In genomic region chr14:22688399-22688798, GRCm38 (mm10) we compare ENCODE assay signal across 20 mouse cellular contexts.
"Had no signal": no experiment of that assay in that cellular context is flagged by ENCODE, and none has a peak within 500 bp of the region (broad histone marks: within the 10 kb centered on the region; RNA-seq: fewer than 3 reads in every experiment).

No protein-coding gene starts in this region.

- H3K27me3 ChIP-seq: liver, embryonic 13.5 days; liver, embryonic 15.5 days; neural tube, embryonic 13.5 days; neural tube, embryonic 15.5 days had no signal

- H3K4me1 ChIP-seq: liver, embryonic 13.5 days; liver, embryonic 15.5 days; midbrain, embryonic 10.5 days; midbrain, embryonic 12.5 days; neural tube, embryonic 13.5 days; neural tube, embryonic 15.5 days had no signal

- H3K4me2 ChIP-seq: liver, embryonic 11.5 days; liver, embryonic 13.5 days; liver, embryonic 15.5 days; midbrain, embryonic 12.5 days; neural tube, embryonic 13.5 days; neural tube, embryonic 15.5 days had no signal

- ATAC-seq: liver, postnatal 0 days; midbrain, embryonic 16.5 days had no signal

- H3K36me3 ChIP-seq: liver, embryonic 13.5 days; liver, embryonic 15.5 days; midbrain, embryonic 10.5 days; midbrain, embryonic 12.5 days; neural tube, embryonic 13.5 days; neural tube, embryonic 15.5 days had no signal

- H3K27ac ChIP-seq: liver, embryonic 13.5 days; liver, embryonic 15.5 days; midbrain, embryonic 10.5 days; midbrain, embryonic 12.5 days; neural tube, embryonic 13.5 days; neural tube, embryonic 15.5 days had no signal

- H3K9me3 ChIP-seq: liver, embryonic 13.5 days; liver, embryonic 15.5 days; midbrain, embryonic 10.5 days; midbrain, embryonic 12.5 days; neural tube, embryonic 13.5 days; neural tube, embryonic 15.5 days had no signal

- H3K4me3 ChIP-seq: liver, embryonic 13.5 days; liver, embryonic 15.5 days; midbrain, embryonic 10.5 days; midbrain, embryonic 12.5 days; myocyte; neural tube, embryonic 13.5 days; neural tube, embryonic 15.5 days had no signal

- DNase-seq: liver; liver, embryonic 13.5 days; liver, postnatal 0 days; midbrain, embryonic 14.5 days; retina, postnatal 1 day; right cerebral cortex, adult 18-20 months; right cerebral cortex, postnatal 25 days; right cerebral cortex, postnatal 4 days; spleen, adult 18-20 months; thymus, adult 18-20 months; thymus, postnatal 14 days; thymus, postnatal 36 days had no signal

- H3K9ac ChIP-seq: liver, embryonic 13.5 days; liver, embryonic 15.5 days; liver, postnatal 0 days; midbrain, embryonic 12.5 days; neural tube, embryonic 13.5 days; neural tube, embryonic 15.5 days had no signal
